Mouse (Mus musculus) hindbrain, embryonic 13.5 days (tissue): Measurements from ENCODE around the gene Celf2. TPM values are rescaled to one million over a fixed set of nuclear protein-coding genes. Genes with fewer than 3 reads are reported as not detected.

Source experiments
- ATAC-seq: fragments of 200-750 bp; cut with Nextera tagmentation; 2 replicates; pipeline ENCODE4 v1.8.0; 2017; ENCODE audit warnings: moderate TSS enrichment; ENCODE audit not compliant: low FRiP score
- H3K27ac ChIP-seq: fragments of 300-500 bp; sonication (generic); 2 replicates; pipeline ENCODE4 v1.5.1; 2015; ENCODE audit warnings: inconsistent platforms, mild to moderate bottlenecking, moderate library complexity
- H3K27me3 ChIP-seq: fragments of 300-500 bp; sonication (generic); 2 replicates; pipeline ENCODE4 v1.6.1; 2015; ENCODE audit warnings: mild to moderate bottlenecking, inconsistent platforms
- H3K36me3 ChIP-seq: fragments of 300-500 bp; sonication (generic); 2 replicates; pipeline ENCODE4 v1.6.1; 2015; ENCODE audit warnings: mild to moderate bottlenecking, inconsistent platforms
- H3K4me1 ChIP-seq: fragments of 300-500 bp; sonication (generic); replicated peaks from 2 replicates; pipeline ENCODE4 v1.6.1; 2015; ENCODE audit warnings: inconsistent platforms
- H3K4me2 ChIP-seq: fragments of 300-500 bp; sonication (generic); 2 replicates; pipeline ENCODE4 v1.6.1; 2015; ENCODE audit warnings: inconsistent platforms, mild to moderate bottlenecking, moderate library complexity
- H3K4me3 ChIP-seq: fragments of 300-500 bp; sonication (generic); 2 replicates; pipeline ENCODE4 v1.5.1; 2015; ENCODE audit warnings: mild to moderate bottlenecking, inconsistent platforms
- H3K9ac ChIP-seq: fragments of 300-500 bp; sonication (generic); 2 replicates; pipeline ENCODE4 v1.6.1; 2015; ENCODE audit warnings: mild to moderate bottlenecking, inconsistent platforms
- H3K9me3 ChIP-seq: fragments of 300-500 bp; sonication (generic); 2 replicates; pipeline ENCODE4 v1.6.1; 2016; ENCODE audit warnings: inconsistent platforms
- WGBS: fragments of 180-500 bp; shearing (Covaris S2); methylation state at CpG from one replicate; pipeline ENCODE4 v1.1.7; 2015; 5-methylcytosine and 5-hydroxymethylcytosine counted together
- polyA plus RNA-seq: library from polyadenylated mRNA; unstranded; fragments of >200 nt; fragmentation: Nextera tagmentation; extraction: Ambion mirVana; gene quantifications from 2 replicates; pipeline ENCODE4 v1.2.1, GENCODE M21; 2015

Celf2 gene
- polyA plus RNA-seq, 1 experiment from 2014 or later, result 164 TPM

DNA sequence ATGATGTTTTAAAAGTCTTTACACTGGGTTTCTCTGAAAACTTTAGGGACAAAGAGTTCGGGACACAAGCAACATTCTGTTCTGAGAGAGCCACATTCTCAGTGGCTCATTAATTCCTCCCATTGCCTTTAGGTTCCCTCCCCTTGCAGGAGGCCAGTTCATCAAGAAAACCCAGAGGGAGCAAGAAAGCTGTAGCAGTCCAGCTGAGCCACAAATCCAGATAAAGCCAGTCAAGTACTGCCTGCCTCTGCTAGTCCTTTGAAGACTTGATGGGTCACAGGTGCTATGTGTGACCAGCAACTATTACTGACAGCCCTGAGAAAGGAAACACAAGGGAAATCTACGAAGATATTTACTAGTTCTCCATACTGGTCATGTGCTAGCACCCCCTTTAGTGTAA lies 681.8 kb downstream of the Celf2 start:
- Histone ChIP-seq H3K27ac (no peak overlapping the region; the same call in 1 of the 2 replicates), H3K27me3 (no peaks in the 10 kb centered on the region), H3K4me1 (peaks cover 26% of the 10 kb centered on the region), H3K9ac (no peak overlapping the region), H3K9me3 (no peaks in the 10 kb centered on the region), H3K36me3 (no peaks in the 10 kb centered on the region), H3K4me3 (no peak overlapping the region), H3K4me2 (no peak overlapping the region)
- ATAC-seq, result peak; percentile 23; the same call in 1 of the 2 replicates
- WGBS, result 32% methylated on average over 2 of the region's 2 CpGs

GRCm38 (mm10) chr2:6823021-6823420 lies 686.3 kb downstream of the Celf2 start:
- Histone ChIP-seq H3K9me3 (no peaks in the 10 kb centered on the region), H3K4me2 (no peak overlapping the region), H3K27me3 (no peaks in the 10 kb centered on the region), H3K9ac (no peak overlapping the region), H3K4me3 (no peak overlapping the region), H3K27ac (no peak overlapping the region), H3K36me3 (no peaks in the 10 kb centered on the region), H3K4me1 (peaks cover 21% of the 10 kb centered on the region)
- WGBS, result 71% methylated on average over 1 of the region's 1 CpGs
- no peak for ATAC-seq

- no peak overlapping the region for H3K27ac ChIP-seq
- H3K9me3 ChIP-seq, result no peaks in the 10 kb centered on the region
- ATAC-seq, result no peak
- no peak overlapping the region for H3K9ac ChIP-seq
- H3K36me3 ChIP-seq, result no peaks in the 10 kb centered on the region
- WGBS, result 75% methylated on average over 2 of the region's 2 CpGs
- H3K4me3 ChIP-seq, result no peak overlapping the region
- H3K4me2 ChIP-seq, result no peak overlapping the region
- no peaks in the 10 kb centered on the region for H3K27me3 ChIP-seq
- peaks cover 15% of the 10 kb centered on the region for H3K4me1 ChIP-seq
Observed at GRCm38 (mm10) chr2:6821593-6821992, 687.8 kb downstream of the Celf2 start.

DNA sequence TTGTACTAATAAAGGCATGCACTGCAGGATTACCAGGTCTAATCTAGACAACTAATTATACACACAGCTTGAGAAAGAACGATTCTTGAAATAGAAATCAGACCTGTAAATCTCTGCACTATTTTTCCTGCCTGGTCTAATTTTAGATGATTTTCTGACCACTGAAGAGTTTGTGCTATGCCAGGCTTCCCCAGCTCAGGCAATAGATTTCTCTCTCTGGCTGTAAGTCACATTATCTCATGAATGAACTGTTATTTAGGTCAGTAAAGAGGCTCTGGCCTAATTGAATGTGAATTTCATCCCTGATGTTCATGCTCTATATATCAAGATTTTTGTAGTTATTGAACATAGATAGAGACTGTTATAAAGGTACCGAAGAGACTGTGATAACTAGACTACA lies 694.1 kb downstream of the Celf2 start:
- Histone ChIP-seq H3K4me3 (no peak overlapping the region), H3K27ac (no peak overlapping the region), H3K4me1 (peaks cover 10% of the 10 kb centered on the region; the same call in 1 of the 2 replicates), H3K4me2 (no peak overlapping the region), H3K9me3 (no peaks in the 10 kb centered on the region), H3K36me3 (no peaks in the 10 kb centered on the region), H3K9ac (no peak overlapping the region), H3K27me3 (no peaks in the 10 kb centered on the region)
- ATAC-seq, result no peak
- WGBS, result 91% methylated on average over 2 of the region's 2 CpGs

DNA sequence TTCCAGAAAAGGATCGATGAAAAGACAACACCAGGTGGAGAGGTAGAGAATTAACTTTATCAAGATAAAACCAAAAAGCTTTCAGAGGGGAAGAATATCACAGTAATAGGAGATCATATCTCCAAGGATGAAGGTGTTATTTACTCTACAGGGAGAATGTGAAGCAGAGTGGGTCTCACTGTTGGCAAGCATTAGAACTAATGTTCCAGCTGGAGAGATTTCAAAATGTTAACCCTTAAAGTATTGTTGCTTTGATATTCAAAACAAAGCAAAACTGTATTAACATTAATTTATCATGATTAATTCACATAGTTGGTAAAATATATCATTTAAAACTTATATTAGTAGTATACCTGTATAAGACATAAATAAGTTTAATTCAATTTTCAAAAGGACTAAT lies 700.6 kb downstream of the Celf2 start:
- Histone ChIP-seq H3K4me1 (no peaks in the 10 kb centered on the region), H3K36me3 (no peaks in the 10 kb centered on the region), H3K27me3 (no peaks in the 10 kb centered on the region), H3K27ac (no peak overlapping the region), H3K9me3 (no peaks in the 10 kb centered on the region), H3K4me3 (no peak overlapping the region), H3K4me2 (no peak overlapping the region), H3K9ac (no peak overlapping the region)
- WGBS, result 90% methylated on average over 1 of the region's 1 CpGs
- ATAC-seq, result no peak

DNA sequence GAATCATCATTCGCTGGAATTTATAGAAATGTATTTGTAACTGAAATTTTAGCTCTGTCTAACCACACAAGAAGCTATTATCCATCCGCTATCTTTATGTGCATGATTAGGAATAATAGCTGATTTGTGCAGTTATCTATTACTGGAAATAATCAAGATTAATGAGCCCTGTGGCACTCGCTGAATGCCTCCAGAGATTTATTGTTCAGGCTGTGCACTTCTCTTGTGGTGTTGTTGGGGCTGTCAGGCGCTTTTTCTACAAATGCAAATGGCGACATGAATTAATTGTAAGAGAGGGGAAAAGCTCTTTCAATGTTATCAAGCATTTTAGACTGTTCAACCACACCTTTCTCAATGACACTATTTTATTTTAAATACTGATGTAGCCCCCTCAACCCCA lies 712.6 kb downstream of the Celf2 start:
- Histone ChIP-seq H3K36me3 (no peaks in the 10 kb centered on the region), H3K4me2 (no peak overlapping the region), H3K9ac (no peak overlapping the region), H3K4me3 (no peak overlapping the region), H3K4me1 (peaks cover 43% of the 10 kb centered on the region), H3K27ac (peak overlapping the region; percentile 64; the same call in 1 of the 2 replicates), H3K27me3 (no peaks in the 10 kb centered on the region), H3K9me3 (no peaks in the 10 kb centered on the region)
- 24% methylated on average over 5 of the region's 5 CpGs for WGBS
- ATAC-seq, result peak; percentile 19; the same call in 1 of the 2 replicates

DNA sequence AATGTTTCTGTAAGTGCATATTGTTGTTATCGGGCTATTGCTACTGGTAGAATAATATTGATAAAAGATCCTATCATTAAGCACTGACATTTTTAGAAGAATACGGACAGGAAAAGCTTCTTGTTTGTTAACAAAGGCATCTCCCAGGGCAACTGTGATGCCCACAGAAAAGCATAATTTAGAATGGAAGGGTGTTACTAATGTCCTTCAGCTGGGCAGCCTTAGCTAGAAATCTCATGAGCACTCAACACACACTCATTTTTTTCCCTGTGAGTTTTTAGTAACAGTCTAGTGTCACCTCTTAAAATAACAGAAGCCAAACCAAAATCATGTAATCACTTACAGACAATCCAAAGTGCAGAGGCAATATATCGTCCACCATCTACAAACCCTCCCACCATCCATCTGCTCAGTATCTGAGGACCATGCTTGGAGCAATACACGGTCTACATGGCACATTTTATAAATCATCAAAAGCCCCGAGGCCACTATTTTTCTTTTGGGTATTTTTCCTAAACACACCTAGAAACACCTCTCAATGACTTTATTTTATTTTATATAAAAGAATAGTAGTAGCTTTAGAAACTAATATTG lies 713.3 kb downstream of the Celf2 start:
- peaks cover 46% of the 10 kb centered on the region for H3K4me1 ChIP-seq
- no peak overlapping the region for H3K9ac ChIP-seq
- H3K27me3 ChIP-seq, result no peaks in the 10 kb centered on the region
- H3K4me2 ChIP-seq, result no peak overlapping the region
- no peaks in the 10 kb centered on the region for H3K9me3 ChIP-seq
- H3K4me3 ChIP-seq, result no peak overlapping the region
- no peak for ATAC-seq
- peak overlapping the region; percentile 52; the same call in 1 of the 2 replicates for H3K27ac ChIP-seq
- 27% methylated on average over 5 of the region's 5 CpGs for WGBS
- no peaks in the 10 kb centered on the region for H3K36me3 ChIP-seq

DNA sequence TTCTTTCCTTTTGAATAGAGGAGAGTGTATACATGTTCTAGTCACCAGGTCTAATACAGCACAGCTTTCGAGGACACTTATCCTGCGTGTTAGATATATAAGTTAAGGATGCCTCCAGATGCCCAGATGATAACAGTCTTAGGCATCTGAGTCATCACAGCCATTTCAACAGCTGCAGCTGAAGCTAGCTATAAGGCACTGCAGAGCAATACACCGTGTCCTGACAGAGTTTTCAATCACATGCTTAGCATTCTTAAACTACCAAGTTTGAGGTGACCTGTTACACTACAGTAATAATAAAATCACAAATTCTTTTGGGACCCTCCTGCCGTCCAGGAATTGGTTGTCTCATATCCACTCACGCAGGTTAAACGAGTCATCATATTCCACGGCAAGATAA lies 714.5 kb downstream of the Celf2 start:
- no peak for ATAC-seq
- Histone ChIP-seq H3K27me3 (no peaks in the 10 kb centered on the region), H3K4me3 (no peak overlapping the region), H3K36me3 (no peaks in the 10 kb centered on the region), H3K4me1 (peaks cover 55% of the 10 kb centered on the region), H3K9me3 (no peaks in the 10 kb centered on the region), H3K27ac (no peak overlapping the region), H3K9ac (no peak overlapping the region), H3K4me2 (no peak overlapping the region)
- WGBS, result 64% methylated on average over 7 of the region's 7 CpGs

DNA sequence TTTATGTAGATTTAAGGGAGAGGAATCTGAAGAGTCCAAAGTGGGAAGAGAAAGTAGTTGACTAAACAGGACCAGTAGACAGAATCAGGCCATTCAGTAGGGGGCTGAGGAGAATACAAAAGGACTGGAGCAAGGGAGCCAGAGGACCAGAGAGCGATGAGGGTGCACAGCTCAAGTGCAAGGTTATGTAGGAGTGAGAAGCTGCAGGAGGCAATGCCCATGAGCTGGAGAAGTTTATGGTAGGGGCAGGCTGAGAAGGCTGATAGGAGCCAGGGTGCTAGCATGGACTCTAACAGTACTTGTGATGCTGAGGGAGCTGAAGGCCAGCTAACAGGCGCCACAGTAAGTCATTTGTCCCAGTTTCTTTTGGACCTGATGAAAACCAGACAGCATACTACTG lies 718.5 kb downstream of the Celf2 start:
- Histone ChIP-seq H3K9me3 (no peaks in the 10 kb centered on the region), H3K36me3 (no peaks in the 10 kb centered on the region), H3K27ac (peak overlapping the region; percentile 27; the same call in 1 of the 2 replicates), H3K4me3 (no peak overlapping the region), H3K27me3 (no peaks in the 10 kb centered on the region), H3K9ac (no peak overlapping the region), H3K4me1 (peaks cover 40% of the 10 kb centered on the region), H3K4me2 (no peak overlapping the region)
- WGBS, result 63% methylated on average over 2 of the region's 2 CpGs
- no peak for ATAC-seq

DNA sequence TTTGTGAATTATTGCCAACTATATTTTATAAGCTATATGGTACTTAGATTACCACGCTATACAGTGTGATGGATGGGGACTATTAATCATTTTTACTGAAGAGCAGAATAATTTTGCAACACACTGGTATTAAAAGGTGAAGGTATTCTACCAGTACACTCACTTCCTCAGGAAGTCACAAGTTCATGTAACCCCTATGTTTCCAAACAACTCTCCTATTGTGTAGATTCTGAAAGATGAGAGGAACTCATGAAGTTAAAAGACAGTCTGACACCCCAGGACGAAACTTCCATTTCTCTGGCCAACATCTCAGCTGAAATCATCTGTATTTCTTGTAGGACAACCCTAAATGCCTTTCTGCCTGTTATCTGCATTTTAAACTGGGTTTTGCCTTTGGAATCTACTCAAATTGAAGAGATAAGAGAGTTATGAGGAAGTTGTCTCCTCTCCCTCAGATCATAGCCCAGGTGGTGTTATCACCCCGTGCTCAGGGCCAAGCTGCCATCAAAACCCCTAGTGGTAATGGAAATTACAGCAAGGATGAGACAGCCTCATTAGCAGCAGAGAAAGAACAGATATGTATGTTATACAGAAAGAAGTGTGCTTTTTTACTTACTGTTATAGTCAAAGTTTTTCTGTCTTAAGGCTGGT lies 722.7 kb downstream of the Celf2 start:
- WGBS, result 73% methylated on average over 3 of the region's 3 CpGs

DNA sequence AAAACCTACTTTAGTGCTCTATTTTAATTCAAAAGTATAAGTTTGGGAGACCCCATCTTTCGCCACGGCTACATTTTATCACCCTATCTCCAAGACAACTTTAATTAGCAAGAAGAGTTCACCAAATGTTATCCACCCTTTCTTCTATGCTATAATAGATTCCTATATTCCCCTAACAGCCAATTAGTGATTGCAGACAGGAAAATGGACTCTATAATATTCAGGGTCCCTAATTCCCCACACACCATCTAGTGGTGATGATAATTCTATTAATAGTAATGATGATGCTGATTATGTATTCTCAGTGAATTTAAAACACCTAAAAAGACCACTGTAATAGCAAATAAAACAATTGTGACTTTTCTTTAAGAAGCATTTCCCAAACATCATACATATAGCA lies 739.1 kb downstream of the Celf2 start:
- WGBS, result 71% methylated on average over 2 of the region's 2 CpGs
- Histone ChIP-seq H3K27ac (no peak overlapping the region), H3K4me3 (no peak overlapping the region)

More for the DNA sequence above, 722.7 kb downstream of the Celf2 start:
- Histone ChIP-seq H3K4me1 (peaks cover 11% of the 10 kb centered on the region), H3K4me3 (no peak overlapping the region), H3K27ac (no peak overlapping the region), H3K4me2 (no peak overlapping the region), H3K36me3 (no peaks in the 10 kb centered on the region), H3K9me3 (no peaks in the 10 kb centered on the region), H3K27me3 (no peaks in the 10 kb centered on the region), H3K9ac (no peak overlapping the region)
- ATAC-seq, result no peak

DNA sequence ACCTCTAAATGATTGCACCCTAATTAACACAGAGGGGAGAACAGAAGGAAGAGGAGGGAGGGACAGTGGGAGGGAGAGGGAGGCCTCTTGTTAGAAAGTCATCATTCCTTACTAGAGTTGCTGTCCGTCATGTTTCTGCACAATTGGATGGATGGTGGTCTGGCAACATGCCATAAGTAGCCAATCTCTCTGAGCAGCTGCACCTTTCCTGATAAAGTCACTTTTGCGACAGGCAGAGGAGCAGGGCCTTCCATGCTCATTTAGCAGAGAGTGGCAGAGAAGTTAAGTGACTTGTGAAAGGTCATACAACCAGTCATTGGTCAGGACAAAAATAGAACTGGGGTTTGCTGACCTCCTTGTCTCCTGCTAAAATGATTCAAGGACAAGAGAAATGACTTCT lies 747.0 kb downstream of the Celf2 start:
- WGBS, result 39% methylated on average over 2 of the region's 2 CpGs
- H3K36me3 ChIP-seq, result peaks cover 5% of the 10 kb centered on the region; the same call in 1 of the 2 replicates
- H3K9ac ChIP-seq, result no peak overlapping the region
- H3K9me3 ChIP-seq, result no peaks in the 10 kb centered on the region
- no peaks in the 10 kb centered on the region for H3K27me3 ChIP-seq
- H3K27ac ChIP-seq, result no peak overlapping the region
- H3K4me2 ChIP-seq, result no peak overlapping the region
- no peaks in the 10 kb centered on the region for H3K4me1 ChIP-seq
- ATAC-seq, result no peak
- H3K4me3 ChIP-seq, result no peak overlapping the region

More for the DNA sequence above, 739.1 kb downstream of the Celf2 start:
- Histone ChIP-seq H3K4me2 (no peak overlapping the region), H3K9ac (no peak overlapping the region), H3K27me3 (no peaks in the 10 kb centered on the region), H3K36me3 (no peaks in the 10 kb centered on the region), H3K4me1 (no peaks in the 10 kb centered on the region), H3K9me3 (no peaks in the 10 kb centered on the region)
- no peak for ATAC-seq

- no peak overlapping the region for H3K9ac ChIP-seq
- no peaks in the 10 kb centered on the region for H3K9me3 ChIP-seq
- no peaks in the 10 kb centered on the region for H3K27me3 ChIP-seq
- H3K36me3 ChIP-seq, result no peaks in the 10 kb centered on the region
- WGBS, result 92% methylated on average over 2 of the region's 2 CpGs
- H3K4me1 ChIP-seq, result no peaks in the 10 kb centered on the region
- H3K4me3 ChIP-seq, result no peak overlapping the region
- no peak for ATAC-seq
- H3K27ac ChIP-seq, result no peak overlapping the region
- no peak overlapping the region for H3K4me2 ChIP-seq
Observed at GRCm38 (mm10) chr2:6743173-6743572, 766.2 kb downstream of the Celf2 start.
